Mouse (Mus musculus): Measurements from ENCODE around the gene E130311K13Rik.

E130311K13Rik gene

DNA sequence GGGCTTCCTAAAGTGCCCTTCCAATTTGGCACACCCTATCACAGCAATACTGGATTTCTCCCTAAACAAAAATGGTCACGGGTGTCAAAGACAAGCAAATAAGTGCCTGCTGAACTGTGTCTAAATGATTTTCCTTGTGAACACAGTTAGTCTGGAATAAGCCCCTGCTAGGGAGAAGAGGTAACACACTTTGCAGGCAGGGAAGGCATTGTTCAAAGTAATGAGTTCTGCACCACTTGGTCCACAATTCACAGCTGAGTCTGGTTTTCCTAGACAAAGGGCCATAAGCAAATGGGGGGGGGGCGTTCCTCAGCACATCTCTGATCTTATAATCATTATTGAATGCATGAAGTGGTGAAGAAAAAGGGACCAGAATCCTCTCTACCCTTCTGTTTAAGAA is 33.5 kb downstream of the E130311K13Rik start:
- DNase-seq (ENCODE audit: low read depth, low spot score), result no peak

GRCm38 (mm10) chr3:63893677-63894076 is 35.6 kb downstream of the E130311K13Rik start:
- no peak for DNase-seq (ENCODE audit: low read depth, low spot score)

- DNase-seq (ENCODE audit: low read depth, low spot score), result no peak
Observed at GRCm38 (mm10) chr3:63892154-63892553, 37.1 kb downstream of the E130311K13Rik start.

- no peak for DNase-seq (ENCODE audit: low read depth, low spot score)
Observed at GRCm38 (mm10) chr3:63881065-63881464, 48.2 kb downstream of the E130311K13Rik start.

DNA sequence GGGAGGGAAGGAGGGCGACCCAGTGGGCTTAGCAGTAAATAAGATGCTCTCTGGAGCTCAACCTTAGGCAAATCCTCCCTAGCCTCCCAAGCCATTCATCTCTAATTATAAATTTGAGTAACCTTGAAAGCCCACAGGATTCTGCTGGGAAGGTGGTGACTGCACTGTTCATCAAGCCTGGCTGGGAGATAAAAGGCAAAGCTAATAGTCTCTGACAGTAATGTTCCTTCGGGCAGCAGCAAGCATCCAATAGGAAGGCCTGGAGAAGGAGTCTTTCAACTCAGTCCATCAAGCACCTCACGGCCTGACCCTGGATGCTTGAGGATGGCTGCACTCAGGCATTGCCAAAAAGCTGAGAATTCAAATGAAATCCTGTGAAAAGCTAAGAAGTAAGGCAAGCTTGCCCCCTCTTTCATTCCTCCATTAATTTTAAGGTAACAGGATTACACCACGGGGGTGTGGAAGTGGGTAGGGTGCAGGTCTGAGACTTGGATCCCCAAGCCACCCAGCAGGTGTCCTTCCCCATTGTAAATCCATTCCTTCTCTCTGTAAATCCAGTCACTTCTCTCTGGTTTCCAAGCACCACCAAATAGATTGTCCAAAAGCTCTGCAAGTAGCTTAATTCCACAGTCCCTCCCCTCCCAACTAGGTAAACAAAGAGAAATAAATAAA is 50.1 kb downstream of the E130311K13Rik start:
- no peak for DNase-seq (ENCODE audit: low read depth, low spot score)

DNA sequence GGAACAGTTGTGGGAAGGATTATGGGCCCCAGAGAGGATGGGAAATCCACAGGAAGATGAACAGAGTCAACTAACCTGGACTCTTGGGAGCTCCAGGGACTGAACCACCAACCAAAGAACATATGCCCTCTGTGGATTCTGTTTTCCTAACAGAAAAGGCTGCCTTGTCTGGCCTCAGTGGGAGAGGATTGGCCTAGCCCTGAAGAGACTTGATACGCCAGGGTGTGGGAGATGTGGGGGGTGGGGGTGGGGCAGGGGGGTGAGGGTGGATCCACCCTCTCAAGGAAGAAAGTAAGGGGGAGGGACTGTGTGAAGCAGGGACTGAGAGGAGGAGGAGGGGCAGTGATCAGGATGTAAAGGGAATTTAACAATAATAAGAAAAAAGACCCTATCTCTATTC is 56.5 kb downstream of the E130311K13Rik start:
- DNase-seq (ENCODE audit: low read depth, low spot score), result no peak

GRCm38 (mm10) chr3:63871249-63871648 is 58.0 kb downstream of the E130311K13Rik start:
- no peak for DNase-seq (ENCODE audit: low read depth, low spot score)

DNA sequence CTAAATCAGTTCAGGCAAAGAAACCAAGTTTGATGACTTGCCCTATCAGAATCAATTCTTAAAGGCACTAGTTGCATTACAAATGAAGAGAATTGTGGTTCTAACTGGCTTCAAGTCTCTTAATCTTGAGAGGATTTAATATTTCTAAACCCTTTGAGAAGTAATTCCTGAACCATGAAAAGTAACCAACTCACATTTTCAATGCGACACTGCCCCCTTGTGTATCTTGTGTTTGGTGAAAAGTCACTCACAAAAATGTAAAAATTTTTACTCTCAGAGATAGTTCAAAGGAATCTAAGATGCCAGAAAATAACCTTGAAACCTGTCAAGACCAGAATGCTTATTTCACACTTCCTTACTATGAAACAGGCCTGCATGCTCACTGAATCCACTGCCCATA is 61.0 kb downstream of the E130311K13Rik start:
- no peak for DNase-seq (ENCODE audit: low read depth, low spot score)

DNA sequence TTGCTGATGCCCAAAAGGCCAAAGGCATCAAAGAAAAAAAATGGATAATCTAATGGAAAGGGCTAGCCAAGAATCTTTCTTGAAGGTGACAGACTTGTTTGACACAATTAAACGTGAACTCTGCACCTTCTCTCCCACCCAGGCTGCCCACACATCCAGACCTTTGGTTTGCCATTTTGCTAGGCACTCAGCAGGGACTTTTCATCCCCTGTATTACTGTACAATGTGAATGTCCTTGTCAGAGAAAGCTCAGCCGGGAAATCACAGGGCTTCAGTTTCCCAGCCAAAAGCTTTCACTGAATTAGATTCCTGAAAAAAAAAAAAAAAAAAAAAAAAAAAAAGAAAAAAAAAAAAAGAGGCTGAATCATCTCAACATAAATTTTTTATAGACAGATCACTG is 64.2 kb downstream of the E130311K13Rik start:
- no peak for DNase-seq (ENCODE audit: low read depth, low spot score)

Data from retina, adult 2 months (tissue).